Mouse (Mus musculus): ENCODE data around the gene Cog5.
A peak's percentile ranks its signal among the peaks of the same experiment; 100 is the strongest.

The Cog5 gene

DNA sequence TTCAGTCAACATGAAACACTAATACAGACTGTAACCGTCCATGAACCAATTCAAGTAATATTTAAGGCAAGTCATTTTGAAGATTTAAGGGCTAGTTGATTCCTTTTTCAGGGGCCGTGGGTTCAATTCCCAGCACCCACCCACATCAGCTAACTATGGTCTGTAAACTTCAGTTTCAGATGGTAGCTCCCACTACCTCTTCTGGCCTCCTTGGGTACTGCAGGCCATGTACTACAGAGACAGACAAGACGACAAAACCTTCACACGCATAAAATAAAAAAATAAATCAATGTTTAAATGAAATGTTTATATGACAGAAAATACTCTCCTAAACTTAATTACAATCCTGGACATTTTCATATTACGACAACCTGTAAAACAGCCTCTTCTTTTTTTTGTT, 292.8 kb downstream of the Cog5 start:
- no peak for DNase-seq

DNA sequence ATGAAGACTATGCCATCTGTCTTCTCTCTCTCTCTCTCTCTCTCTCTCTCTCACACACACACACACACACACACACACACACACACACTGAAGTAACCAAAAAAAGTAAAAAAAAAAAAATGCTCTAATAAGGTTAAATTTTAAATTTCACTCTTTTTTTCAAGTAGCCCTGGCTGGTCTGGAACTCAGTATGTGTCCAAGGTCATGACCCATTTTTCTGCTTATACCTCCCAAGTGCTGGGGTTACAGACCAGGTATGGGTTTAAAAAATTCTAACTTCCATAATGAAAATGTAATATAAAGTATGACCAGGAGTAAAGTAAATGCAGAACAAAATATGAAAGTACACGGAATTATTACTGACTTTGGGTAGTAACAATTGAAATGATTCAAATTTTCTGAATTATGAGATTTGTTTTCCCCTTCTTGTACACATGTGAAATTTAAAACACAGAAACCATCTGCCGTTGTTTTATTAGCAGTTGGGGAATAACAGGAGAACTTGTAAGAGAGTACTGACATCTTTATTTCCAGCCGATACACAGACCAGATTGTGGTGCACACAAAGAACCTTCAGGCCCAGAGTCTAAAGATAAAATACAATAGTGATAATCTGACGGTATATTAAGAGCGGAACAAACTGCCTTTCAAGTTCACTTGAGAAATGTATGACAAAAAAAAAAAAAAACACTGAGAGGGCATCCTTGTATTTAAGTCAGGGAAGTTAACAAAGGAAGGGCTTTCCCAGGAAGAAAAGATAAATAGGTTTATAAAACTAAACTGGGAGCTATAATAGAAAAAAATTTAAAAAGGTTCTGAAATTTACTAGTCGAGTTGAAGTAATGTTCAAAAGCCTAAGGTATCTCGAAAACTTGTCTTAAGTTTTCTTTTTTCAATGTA, 293.7 kb downstream of the Cog5 start:
- no peak for DNase-seq

DNA sequence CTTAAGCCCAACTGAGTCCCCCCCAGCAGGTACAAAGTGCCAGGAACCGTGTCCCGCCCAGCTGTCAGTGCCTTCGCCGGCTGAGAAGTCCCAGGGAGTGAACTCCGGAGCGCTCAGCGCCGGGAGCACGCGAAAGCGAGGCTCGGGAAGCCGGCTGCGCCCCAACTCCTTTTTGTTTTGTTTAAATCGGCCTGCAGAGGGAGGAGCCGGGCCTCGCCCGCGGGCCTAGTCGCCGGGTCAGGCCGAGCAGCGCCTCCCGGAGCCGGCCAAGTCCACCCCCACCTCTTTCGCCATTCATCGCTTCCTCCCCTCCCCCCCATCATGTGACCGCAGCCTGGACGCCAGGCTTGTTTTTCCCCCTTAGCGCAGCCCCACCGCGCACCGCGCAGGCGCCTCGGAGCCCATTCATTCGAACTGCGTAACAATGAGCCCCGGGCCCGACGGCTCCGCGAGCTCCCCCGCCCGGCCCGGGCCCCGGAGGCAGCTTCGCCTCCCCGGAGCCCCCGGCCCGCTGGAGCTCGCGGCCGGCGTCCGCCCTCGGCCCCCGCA, 294.6 kb downstream of the Cog5 start:
- peak; percentile 90 for DNase-seq

DNA sequence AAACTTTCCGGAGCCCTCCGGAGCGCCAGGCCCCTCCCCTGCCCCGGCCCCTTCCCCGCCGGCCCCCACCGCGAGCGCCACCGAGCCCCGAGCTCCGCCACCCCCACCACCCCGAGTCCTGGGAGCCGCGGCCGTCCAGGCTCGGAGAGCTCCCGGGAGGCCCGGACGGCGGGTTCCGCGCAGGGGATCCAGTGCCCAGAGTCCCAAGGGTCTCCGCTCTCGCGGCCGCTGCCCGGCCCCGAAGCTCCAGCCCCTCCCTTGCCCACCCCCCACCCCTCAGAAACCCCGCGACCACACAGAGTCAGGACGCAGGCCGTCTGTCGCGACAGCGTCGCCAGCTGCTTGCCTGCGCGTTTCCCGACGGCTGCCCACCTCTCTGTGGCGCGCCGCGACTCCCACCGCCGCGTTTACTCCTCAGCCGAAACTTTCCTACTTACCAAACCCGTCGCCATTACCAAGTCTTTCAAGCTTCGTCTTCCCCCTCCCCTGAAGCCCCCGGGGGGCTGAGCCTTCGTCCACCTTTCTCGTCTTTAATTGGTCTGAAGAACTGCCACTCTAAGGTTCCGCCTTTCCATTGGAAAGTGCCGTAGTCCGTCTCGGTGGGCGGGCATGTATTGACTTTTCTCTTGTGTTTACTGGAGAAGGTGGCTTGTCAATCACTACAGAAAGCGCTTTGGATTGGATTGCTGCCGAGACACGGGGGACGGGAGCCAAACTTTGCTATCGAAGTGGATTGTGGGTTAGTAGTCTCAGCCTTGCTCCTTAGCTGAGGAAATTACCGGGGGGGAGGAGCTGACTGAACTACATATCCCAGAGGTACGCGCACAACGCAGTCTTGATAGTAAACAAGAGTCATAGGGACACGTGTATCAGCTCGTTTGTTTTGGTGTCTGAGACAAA, 295.3 kb downstream of the Cog5 start, which contains the start of gene Hbp1:
Hbp1 (minus strand) TSS at position 777 of the 900 bp plus-strand sequence.
- DNase-seq, result peak; percentile 98

DNA sequence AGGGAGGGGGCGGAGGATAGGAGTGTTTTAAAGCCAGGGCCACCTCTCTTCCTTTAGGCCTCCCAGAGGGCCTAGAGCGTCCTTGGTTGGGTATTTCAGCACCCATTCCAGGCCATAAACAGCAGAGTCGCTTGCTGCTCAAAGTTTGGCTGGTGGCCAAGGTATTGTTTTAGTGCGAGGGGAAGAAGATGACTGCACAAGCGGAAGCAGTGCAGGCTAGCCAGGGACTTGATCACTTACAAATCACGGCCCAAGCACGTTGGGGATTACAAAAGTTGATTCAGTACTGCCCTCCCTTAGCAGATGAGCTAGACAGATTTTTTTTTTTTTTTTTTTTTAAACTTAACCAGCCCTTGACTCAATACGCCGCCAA, 296.0 kb downstream of the Cog5 start:
- DNase-seq, result no peak

DNA sequence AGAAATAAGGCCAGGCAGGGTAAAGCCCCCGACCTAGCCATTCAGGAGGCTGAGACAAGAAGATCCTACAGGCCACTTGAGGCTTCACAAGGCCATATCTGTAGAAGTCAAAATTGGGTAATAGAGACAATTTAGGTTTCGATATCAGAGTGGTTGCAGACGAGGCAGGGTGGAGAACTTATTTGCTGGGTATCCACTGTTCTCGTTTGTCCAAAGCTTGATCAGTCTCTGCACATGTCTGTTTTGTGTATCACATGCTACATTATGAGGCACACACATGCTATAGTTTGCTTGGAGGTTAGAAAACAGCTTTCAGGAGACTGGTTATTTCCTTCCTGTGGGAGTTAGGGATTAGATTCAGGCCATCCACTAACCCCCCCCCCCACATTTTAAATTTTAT, 301.2 kb downstream of the Cog5 start:
- DNase-seq, result no peak

DNA sequence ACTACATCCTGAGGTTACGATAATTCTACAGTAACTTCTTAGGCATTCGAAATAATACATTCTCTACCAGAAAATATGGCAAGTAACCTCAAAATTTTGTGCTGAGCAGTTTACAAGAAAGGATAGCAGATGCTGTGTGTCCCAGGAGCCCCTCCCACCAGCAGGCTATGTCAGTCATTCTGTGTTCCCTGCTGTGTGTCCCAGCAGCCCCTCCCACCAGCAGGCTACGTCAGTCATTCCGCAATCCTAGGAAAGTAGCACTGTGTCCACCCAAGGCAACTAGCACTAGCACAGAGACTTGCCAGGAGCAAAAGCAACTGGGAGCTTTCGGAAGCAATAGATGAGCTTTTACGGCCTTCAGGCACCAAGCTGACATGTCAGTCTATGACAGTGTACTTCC, 309.4 kb downstream of the Cog5 start:
- DNase-seq, result no peak

DNA sequence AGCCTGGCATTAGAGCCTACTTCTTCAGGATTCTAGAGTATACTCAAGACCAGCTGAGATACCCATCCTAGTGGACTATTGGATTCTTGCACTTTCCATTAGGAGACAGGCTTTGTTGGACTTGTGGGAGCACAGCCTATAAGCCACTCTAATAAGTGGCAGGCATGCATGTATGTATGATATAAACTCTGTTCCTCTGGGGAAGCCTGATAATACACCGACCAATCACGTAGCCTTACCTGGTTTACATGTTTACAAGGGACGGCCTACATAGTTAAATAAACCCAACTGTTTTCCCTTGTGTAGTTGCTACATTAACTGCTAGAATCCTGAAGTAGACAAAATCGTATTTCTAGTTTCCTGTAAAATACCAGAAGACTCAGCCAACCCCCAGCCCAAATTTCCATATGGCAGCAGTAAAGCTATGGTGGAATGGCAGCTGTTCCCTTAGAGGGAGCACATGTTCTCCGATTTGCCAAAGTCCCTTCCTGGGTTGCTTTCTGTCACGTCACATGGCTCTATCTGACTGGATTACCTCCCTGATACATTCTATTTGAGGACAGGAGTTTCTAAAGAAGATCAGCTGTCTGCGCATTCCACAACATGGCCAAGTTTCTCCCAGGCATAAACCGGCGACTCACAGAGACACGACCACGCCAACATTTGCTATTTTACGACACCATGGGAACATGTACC, 311.0 kb downstream of the Cog5 start:
- no peak for DNase-seq

DNA sequence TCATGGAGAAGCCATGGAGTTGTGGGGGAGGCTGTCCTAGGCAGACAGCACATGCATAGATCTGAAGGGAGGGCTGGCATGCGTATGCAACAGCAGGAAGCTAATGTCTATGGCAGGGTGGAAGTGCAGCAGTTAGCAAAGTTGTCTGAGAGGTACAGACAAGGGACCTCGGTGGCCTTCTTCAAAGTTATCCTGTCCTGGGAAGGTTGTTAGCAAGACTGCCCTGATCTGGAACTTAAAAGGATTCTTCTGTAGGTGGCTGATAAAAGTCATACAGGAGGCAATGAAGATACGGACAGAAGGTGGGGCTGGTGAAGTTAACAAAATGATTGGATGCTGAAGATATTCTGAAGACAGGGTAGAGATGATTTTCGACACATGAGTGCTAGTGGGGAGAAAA, 311.7 kb downstream of the Cog5 start:
- no peak for DNase-seq

DNA sequence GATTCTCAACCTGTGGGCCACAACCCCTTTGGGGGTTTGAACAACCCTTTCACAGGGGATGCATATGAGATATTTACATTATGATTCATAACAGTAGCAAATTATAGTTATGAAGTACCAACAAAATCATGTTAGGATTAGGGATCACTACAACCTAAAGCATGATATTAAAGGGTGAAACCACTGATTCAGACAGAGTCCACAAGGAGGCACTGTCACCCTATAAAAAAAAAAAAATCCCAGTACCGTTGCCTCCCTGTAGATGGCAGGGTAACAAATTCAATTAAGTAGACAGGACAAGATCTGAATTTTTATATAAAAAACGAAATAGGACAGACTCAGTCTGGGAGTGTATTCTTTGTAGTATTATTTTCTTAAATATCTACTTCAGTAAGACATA, 312.9 kb downstream of the Cog5 start:
- DNase-seq, result no peak

DNA sequence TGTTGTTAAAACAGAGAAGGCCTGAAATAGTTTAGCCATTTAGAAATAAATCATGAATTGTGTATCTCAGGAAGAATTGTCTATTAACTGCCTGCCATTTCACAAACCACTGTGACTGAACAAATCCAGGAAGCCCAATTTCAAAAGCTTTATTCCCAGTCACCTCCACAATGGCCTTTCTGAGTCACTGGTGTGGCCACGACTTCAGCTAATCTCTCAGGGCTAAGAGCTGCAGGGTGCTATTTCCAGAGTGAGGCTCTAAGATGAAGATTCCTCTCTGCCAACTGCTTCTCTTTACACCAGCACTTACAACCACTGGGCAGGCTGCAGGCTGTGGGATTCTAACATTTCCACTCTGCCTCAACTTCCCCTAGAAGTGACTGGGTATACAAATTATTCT, 314.4 kb downstream of the Cog5 start:
- DNase-seq, result no peak

DNA sequence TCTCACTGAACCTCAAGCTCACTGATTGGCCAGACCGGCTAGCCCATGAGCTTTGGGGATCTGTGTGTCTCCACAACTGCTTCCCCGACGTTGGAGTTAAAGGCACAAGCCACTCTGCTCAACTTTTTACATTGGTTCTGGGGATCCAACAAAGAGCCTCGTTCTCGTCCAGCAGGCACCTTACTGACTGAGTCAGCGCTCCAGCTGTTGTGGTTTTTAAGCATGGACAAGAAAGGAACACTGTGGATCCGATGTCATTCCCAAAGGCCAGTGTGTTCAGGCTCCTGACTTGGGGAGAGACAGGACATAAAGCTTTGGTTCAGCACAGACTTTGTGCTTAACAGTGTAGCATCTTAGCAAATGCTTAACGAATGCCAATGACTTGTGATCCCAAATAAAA, 316.9 kb downstream of the Cog5 start:
- no peak for DNase-seq

DNA sequence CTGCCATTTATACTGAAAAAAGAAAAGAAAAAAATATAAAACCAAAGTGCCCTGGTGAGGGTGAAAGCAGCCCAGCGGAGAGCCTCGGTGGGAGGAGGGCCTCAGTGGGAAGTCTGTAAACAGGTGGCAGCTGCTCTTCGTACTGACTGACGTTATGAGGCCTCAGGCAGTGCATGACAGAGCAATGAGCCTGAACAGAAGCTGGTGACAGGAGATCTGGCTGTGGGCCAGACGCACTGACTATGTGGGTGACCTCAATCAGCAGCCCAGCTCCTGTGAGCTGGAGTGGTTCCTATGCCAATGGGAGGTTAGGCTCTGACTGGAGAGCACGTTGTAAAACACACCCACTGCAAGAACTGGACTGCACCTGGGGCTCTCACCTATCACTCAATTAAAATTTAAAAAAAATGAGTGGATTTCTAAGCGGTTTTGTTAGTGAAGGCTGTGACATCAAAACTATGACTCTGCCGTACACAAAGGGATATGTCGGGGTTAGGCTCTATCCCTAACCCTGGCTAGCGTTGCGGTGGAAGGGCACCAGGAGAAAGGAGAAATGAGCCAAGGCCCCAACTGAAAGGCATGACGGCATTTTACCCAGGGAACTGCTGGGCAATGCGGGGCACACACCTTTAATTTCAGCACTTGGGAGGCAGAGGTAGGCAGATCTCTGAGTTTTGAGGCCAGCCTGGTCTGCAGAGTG, 319.0 kb downstream of the Cog5 start:
- no peak for DNase-seq

DNA sequence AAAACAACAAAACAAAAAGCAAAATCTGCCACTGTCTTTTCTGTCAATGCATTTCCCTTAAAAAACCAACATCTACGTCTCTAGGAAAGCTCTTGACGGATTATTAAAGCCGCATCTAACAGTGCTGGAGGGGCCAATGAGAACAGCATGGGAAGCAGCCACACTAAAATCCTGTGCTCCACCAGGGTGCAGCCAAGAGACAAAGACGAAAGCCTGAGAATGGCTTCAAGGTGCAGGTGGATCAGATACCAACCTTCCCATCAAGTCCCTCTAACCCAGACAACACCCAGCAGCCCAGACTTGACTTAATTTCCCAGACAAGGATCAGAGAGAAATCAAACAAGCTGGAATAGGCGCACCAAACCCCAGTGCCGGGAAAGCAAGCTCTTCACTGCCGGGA, 321.9 kb downstream of the Cog5 start:
- DNase-seq, result no peak

DNA sequence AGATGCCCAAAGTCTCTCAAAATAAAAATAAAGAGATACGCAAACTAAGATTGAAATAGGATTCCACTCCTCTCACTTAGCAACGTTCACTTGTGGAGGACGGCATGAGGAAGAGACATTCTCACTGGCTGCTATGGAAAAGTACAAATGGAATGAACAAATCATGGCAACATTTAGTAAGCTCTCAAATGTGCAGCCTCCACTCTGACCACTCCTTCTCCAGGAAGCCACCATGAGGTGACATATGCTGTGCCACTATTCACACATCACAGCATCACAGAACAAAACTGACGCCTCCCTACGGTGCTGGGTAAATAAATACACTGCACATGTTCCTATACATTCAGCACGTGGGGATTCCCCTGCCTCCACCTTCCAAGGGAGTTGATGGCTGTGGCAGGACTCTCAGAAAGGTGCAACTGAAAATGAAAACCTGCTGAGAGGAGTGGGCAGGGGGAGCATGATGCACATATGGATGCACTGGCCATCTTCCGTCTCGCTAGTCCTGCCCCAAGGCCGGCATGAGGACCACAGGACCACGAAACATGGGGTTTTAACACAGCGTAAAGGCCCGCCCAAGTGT, 323.0 kb downstream of the Cog5 start:
- no peak for DNase-seq

DNA sequence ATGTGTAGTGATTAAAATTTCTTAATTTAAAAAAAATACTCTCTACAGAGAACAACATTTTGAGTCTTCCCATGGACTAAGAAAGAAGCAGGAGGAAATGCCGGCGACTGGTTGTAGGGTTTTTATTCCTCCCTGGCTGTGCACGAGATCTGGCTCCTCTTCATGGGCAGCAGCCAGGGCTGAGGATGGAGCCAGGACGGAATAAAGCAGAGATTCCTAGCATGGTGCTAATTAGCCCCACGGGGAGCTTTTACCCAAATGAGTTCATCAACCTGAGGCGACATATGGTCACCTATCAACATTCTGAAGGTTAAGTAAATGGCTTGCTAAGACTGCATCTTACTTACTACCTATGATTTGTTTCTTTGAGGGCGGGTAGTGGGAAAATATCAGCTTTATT, 328.6 kb downstream of the Cog5 start:
- no peak for DNase-seq

DNA sequence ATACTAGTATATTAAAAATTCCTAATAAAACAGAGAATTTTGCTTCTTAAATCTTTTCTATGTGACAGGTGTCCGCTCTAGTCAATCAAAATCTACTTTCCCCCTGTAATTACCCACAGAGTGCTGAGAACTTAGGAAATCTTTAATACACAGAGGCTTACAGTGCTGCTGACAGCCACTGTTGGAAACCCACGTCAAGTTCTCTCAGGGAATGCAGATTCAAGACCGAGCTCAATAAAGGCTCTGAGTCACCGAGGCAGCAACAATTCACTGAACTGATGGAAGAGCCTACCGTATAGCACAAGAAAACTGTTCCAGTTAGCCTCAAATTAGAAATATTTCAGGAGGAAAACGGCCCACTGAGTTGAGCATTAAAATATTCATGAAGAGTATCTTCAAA, 329.1 kb downstream of the Cog5 start:
- DNase-seq, result no peak

DNA sequence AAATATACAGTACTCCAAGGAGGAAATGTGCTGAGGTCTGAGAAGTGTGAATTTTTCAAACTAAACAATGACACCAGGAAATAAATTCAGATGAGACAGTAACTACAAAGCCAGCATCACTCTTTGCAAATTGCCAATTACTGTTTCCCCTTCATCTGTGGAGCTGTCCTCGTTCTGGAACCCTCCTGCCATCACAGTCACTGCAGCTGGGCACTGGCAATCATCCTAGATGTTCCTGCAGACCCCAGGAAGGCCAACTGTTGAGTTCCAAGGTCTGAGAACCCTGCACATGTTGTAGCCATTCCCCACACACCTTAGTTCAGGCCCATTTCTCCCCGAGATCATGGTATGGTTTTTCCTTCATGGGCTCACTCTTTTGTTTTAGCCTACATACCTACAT, 329.5 kb downstream of the Cog5 start:
- no peak for DNase-seq

DNA sequence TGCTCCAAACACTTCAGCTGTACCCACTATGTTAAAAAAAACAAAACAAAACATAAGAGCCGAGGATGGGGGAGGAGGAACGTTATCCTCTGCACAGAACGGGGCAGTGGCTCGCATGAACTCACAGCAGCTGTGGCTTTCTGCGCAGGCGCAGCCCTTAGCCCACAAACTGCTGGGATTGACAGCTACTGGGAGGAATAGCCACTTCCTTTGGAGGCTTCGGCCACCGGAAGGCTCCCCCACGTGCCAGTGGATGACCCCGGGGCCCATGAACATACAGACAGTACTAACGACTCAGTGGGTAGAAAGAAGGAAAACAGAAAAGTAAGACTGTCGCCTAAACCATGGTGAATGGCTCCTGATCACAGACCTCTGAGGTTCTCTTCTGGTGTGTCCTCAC, 330.0 kb downstream of the Cog5 start:
- DNase-seq, result no peak

DNA sequence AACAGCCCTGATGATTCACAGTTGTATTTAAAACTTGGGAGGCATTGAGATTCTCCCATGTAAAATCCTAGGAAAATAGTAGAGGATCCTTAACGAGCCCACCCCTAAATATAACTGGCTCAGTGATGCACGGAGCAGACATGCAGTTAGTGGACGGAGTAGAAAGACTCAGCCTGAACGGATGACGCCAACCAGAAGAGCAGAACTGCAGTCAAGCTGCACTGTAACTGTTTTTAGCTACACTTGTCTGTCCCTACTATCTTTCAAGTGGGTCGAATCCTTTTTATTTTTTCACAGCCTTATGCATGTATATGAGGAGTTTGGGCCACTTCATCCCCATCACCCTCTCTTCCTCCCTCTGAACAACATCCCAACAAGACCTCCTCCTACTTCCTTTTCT, 331.1 kb downstream of the Cog5 start:
- no peak for DNase-seq

DNA sequence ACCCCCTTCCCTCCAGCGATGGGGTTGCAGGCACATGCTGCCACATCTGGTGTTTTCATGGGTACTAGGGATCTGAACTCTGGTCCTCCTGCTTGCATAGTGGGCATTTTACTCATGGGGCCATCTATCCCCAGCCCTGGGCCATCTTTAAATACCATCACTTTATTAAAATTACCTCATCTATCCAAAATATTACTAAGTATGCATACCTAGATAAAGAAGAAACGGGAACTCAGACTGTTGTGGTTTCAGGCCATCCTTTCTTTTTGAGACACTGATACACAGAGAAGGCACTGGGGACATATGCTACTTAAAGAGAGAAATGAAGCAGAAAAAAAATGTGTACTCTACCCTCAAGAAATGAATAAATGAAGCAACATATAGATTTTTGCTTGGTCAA, 331.8 kb downstream of the Cog5 start:
- no peak for DNase-seq
